In genomic region chr7:68603711-68604110, GRCm38 (mm10) we compare ENCODE assay signal across 34 mouse cellular contexts.
"Had no signal": no experiment of that assay in that cellular context is flagged by ENCODE, and none has a peak within 500 bp of the region (broad histone marks: within the 10 kb centered on the region; RNA-seq: fewer than 3 reads in every experiment).

No protein-coding gene starts in this region.

- H3K9me3 ChIP-seq: heart, embryonic 10.5 days; heart, embryonic 12.5 days; heart, embryonic 13.5 days; heart, embryonic 15.5 days; hindbrain, embryonic 10.5 days; hindbrain, embryonic 12.5 days; hindbrain, embryonic 13.5 days; hindbrain, embryonic 15.5 days; intestine, embryonic 15.5 days; kidney, embryonic 15.5 days had no signal

- ATAC-seq: hindbrain, embryonic 16.5 days; hindbrain, postnatal 0 days; intestine, embryonic 15.5 days; intestine, embryonic 16.5 days; intestine, postnatal 0 days had no signal

- H3K9ac ChIP-seq: heart, embryonic 12.5 days; heart, embryonic 13.5 days; heart, embryonic 15.5 days; hindbrain, embryonic 12.5 days; hindbrain, embryonic 13.5 days; hindbrain, embryonic 14.5 days; hindbrain, embryonic 15.5 days; intestine, embryonic 15.5 days; kidney, embryonic 15.5 days had no signal

- H3K4me1 ChIP-seq: heart, embryonic 10.5 days; heart, embryonic 12.5 days; heart, embryonic 13.5 days; heart, embryonic 15.5 days; hindbrain, embryonic 10.5 days; hindbrain, embryonic 12.5 days; hindbrain, embryonic 13.5 days; intestine, embryonic 15.5 days; kidney, embryonic 15.5 days had no signal

- H3K36me3 ChIP-seq: heart, embryonic 10.5 days; heart, embryonic 12.5 days; heart, embryonic 13.5 days; heart, embryonic 15.5 days; hindbrain, embryonic 10.5 days; hindbrain, embryonic 12.5 days; hindbrain, embryonic 13.5 days; hindbrain, embryonic 15.5 days; intestine, embryonic 15.5 days; kidney, embryonic 15.5 days had no signal

- H3K4me3 ChIP-seq: heart, embryonic 10.5 days; heart, embryonic 12.5 days; heart, embryonic 13.5 days; heart, embryonic 15.5 days; hindbrain, embryonic 10.5 days; hindbrain, embryonic 12.5 days; hindbrain, embryonic 13.5 days; hindbrain, embryonic 15.5 days; intestine, embryonic 15.5 days; kidney, embryonic 15.5 days; layer of hippocampus, adult 2 months had no signal

- H3K27ac ChIP-seq: heart, embryonic 10.5 days; heart, embryonic 13.5 days; heart, embryonic 15.5 days; hindbrain, embryonic 10.5 days; hindbrain, embryonic 12.5 days; hindbrain, embryonic 13.5 days; hindbrain, embryonic 14.5 days; hindbrain, embryonic 15.5 days; hindbrain, postnatal 0 days; intestine, embryonic 15.5 days; kidney, embryonic 15.5 days; kidney, postnatal 0 days; layer of hippocampus, adult 2 months had no signal

- H3K4me2 ChIP-seq: heart, embryonic 11.5 days; heart, embryonic 12.5 days; heart, embryonic 13.5 days; heart, embryonic 15.5 days; hindbrain, embryonic 12.5 days; hindbrain, embryonic 13.5 days; hindbrain, embryonic 14.5 days; hindbrain, embryonic 15.5 days; intestine, embryonic 15.5 days; kidney, embryonic 15.5 days had no signal

- DNase-seq: heart, postnatal 10 days; heart, postnatal 14 days; heart, postnatal 36 days; heart, postnatal 4 days; kidney, adult 11 months; kidney, adult 18-20 months; kidney, adult 2 months; kidney, adult 8-10 months; kidney, adult 9 months; kidney, postnatal 10 days; kidney, postnatal 14 days; kidney, postnatal 25 days; kidney, postnatal 36 days; kidney, postnatal 4 days; layer of hippocampus, adult 9-11 months; layer of hippocampus, postnatal 36 days had no signal

- H3K27me3 ChIP-seq: heart, embryonic 12.5 days; heart, embryonic 13.5 days; heart, embryonic 15.5 days; hindbrain, embryonic 12.5 days; hindbrain, embryonic 13.5 days; hindbrain, embryonic 15.5 days; intestine, embryonic 15.5 days; kidney, embryonic 15.5 days had no signal
